Mouse (Mus musculus) ovary, postnatal 14 days (tissue): ENCODE results near the gene Zfp358.

Experiments used
- DNase-seq: peaks from one replicate; pipeline ENCODE4 v3.0.0; 2022; ENCODE audit warnings: low spot score

Zfp358 gene

DNA sequence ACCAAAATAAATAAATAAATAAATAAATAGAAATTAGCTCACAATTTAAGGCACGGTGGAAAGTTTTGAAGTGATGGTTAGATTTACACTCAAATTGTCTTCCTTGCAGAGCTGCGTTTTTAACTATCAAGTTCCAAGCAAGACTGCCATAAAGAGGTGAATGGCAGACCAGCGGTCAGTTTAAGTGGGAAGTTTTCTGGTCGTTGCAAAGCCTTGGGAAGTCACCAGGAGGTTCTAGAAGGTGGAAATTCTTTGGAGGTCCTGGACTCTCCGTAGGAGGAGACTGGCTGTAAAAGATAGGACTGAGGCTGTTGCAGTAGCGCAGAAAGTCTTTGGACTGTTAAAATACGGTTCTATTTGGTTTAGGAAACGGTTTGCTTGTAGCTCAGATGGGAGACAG is 6.8 kb downstream of the Zfp358 start:
- DNase-seq, result no peak

DNA sequence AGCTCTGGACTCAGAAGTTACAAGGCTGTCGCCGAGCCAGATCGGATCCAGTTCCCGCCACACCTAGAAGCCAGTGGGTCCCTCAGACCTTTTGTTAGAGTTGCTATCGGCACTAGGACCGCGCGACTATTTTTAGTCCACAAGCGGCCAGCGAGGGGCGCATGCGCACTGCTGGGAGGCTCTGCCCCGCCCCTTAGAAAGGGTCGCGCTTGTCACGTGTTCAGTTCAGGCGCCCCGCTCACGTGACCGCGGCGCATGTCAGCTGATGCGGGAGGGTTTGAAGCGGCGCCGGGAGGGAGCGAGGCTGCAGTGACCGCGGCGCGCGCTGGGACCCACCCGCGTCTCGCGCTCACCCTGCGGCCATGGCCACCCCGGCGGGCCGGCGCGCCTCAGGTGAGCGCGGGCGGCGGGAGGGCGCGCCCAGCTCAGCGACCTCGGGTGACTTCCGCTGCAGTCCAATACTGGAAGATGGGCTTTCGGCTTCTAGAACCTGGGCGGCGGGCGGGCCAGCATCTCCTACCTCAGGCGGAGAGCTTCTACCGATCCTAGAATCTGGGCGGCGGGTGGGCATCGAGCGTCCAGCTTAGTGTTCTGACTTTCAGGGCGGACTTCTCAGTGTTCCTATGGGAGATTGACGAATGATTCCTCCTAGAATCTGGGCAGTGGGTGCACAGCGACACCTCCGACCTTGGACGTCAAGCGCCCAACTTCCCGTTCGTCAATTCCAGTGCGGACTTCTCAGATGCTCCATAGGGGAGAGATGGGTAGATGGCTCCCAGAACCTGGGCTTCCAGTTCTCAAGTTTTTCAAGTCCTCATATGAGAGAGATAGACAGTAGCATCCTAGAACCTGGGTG is 7.5 kb downstream of the Zfp358 start, which contains the start of gene Mcoln1:
Gene Mcoln1, plus strand, starts transcription at position 223 of the 856 bp plus-strand sequence.
- DNase-seq, result peak; percentile 96

DNA sequence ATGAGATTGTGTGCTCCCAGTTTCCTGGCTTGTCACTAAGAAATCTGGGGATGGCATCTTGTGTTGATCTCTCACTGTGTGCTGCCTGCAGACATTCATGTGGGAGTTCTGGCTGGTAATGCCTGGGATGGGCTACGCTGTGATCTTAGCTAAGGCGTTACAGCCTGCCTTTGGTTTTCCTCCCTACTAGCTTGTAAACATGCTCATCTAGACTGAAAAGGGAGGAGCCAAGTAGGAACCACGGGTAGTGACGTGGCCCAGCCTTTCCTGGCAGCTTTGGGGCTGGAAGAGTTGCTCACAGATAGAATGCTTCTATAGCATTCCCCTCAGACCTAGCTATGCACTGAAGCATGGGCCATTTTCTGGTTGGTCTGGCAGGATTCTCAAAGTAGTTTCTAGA is 9.3 kb downstream of the Zfp358 start:
- no peak for DNase-seq

DNA sequence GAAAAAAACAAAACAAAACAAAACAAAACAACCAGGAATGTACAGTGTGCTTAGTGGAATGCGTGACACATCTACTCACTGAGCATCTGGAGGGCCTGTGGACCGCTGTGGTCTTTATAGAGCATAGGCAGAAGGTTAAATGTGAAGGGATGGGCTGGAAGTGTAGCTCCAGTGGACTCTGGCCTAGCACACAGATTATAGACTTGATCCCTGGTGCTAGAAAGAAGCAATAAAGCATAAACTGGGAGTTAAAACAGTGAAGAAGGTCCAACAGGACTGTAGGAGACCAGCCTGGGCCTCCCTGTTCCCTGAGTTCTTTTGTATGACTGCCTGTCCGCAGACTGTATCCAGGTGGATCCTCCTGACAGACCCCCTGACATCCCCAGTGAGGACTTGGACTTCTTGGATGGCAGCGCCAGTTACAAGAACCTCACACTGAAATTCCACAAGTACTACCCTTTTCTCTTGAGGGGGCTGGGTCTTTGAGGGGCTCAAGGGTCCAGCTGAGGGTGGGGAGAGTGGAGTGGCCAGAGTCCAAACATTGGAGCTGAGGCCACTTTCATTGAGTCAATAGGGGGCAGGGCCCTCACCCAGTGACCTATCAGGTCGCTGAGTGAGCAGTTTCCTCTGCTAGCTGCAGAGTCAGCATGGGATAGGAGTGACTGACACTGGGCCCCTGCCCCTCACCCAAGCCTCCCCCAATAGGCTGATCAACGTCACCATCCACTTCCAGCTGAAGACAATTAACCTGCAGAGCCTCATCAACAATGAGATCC is 15.2 kb downstream of the Zfp358 start:
- no peak for DNase-seq

DNA sequence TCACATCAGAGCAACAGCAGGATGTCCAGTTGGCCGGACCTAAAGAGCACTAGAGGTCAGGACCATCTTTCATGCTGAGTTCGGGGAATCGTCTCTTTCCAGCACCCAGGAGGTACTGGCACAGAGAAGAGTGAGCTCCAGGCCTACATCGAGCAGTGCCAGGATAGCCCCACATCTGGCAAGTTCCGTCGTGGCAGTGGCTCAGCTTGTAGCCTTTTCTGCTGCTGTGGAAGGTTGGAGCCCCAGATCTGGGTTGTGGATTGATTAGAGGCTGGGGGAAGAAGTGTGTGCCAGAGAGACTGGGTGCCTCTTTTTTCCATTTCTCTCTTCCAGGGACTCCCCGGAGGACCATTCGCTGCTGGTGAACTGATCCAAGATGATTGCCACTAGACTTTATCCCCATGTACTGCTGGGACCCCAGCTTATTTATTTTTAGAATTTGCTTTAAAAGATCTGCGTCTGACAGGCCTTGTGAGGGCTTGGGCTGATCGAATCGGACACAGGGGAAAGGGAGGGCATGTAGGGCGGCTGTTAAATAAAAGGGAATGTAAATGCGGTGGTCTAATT is 21.8 kb downstream of the Zfp358 start:
- no peak for DNase-seq

DNA sequence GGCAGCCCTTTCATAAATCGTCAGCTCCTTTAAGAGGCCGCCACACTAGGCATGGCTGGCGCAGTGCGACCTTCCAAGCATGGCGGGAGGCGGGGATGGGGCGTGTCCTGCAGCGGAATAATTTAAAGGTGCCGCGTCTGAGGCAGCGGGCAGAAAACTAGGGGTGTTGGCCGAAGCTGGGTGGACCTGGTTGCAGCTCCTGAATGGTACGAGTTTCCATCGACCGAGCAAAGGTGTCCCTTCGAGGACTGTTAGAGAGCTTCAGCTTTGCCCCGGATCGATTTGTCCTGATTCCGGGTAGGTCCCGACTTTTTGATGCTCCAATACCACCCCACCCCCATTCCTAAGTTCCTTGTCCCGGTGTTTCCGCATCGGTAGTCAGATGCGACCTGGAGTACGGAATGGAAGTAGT is 22.3 kb downstream of the Zfp358 start, which contains the start of gene Pnpla6:
Gene Pnpla6, plus strand, starts transcription at position 125 of the 412 bp plus-strand sequence.
- DNase-seq, result peak; percentile 78

DNA sequence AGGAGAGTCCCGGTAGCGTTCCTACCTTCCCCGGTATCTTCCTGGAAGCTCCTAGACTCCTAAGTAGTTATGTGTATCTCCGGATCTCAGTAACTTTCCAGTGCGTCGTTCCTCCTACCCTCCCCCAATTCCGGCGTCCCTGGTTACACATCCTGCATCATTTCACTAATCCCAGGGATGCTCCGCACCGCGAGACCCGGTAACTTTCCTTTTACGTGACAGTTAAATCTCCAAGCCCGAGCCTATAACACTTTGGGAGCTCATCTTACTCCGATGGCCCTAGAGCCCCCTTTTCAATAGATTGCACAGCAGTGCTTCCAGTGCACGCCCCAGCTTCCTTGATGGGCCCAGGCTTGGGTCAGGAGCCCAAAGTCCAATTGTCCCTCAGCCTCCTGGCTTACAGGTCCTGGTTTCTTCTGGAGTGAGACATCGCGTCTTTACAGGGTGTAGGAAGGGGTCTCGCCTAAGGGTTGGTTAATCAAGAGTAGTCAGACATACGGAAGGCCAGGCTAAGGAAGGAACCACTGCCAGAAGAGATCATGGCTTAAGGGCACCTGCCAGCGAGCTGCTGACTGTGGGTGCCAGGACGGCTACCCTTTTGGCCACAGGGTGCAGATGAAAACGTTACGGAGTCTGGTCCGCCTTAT is 23.0 kb downstream of the Zfp358 start:
- no peak for DNase-seq

DNA sequence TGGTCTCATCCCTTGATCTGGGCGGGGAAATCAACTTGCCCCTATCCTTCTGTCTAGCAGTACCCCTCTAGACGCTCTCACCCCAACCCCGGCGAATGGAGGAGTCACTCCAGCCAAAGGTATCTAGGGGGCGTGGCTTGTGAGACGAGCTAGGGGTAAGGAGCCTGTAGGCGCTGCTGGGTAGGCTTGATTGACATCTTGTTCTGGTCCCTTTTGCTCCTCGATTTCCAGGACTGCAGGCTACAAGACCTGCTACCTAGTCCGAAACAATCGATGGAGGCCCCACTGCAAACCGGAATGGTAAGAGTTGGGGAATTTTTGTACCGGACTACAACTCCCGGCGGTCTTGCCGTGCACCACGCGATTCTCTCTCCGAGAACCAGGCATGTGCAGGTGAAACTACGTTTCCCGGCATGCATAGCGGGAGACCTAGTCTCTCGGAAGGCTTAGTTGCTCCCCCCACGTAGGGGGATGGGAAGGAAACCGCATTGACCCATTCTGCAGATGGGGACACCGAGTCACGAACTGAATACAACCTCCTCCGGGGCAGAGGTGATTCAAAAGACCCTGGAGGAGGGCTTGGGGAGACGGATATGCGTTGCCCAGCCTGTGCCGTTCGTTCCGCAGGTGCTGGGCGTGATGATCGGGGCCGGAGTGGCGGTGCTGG is 23.6 kb downstream of the Zfp358 start:
- peak; percentile 79 for DNase-seq

DNA sequence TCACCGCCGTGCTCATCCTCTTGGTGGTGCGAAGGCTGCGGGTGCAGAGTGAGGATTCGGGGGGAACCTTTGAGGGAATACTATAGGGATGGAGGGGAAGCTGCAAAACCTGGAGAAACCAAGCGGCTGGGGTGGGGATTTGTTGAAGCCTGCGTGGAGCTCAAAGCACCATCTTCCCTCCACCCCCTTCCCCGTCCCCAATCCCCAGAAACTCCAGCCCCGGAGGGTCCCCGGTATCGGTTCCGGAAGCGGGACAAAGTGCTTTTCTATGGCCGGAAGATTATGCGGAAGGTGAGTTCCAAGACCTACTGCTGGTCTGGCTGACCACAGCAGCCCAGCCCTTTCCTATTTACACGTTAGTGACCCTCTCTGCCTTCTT is 24.2 kb downstream of the Zfp358 start:
- no peak for DNase-seq

DNA sequence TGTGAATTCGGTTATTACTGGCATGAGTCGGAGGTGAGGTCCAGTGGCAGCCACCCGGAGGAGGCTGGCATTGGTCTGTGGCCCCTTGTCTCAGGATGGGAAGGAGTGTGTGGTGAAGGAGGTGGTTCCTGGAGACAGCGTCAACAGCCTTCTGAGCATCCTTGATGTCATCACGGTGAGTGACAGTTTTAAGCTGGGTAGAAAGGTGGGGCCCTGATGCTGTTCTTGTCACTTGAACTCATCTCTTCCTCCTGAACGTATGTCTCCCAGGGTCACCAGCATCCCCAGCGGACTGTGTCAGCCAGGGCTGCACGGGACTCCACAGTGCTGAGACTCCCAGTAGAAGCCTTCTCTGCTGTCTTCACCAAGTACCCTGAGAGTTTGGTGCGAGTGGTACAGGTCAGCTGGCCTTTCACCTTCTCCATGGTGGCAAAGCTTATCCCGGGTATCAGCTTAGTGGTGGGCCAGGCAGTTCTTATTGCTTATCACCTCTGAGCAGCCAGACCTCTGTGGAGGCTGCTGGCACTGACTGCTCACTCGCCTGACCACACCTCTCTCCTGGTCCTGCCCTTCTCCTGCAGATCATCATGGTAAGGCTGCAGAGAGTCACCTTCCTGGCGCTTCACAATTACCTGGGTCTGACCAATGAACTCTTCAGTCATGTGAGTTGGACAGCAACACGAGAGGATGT is 29.2 kb downstream of the Zfp358 start:
- no peak for DNase-seq

DNA sequence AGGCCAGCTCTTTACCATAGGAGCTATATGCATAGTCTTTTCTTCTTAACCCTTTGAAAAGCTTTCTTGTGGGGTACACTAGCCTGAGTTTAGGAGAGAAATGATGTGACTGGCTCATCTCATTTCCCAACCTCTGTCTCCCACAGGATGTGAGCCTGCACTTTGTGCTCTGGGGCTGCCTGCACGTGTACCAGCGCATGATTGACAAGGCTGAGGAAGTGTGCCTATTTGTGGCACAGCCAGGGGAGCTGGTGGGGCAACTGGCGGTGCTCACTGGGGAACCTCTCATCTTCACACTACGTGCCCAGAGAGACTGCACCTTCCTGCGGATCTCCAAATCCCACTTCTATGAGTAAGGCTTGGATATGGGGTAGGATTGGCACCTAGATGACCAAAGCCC is 37.9 kb downstream of the Zfp358 start:
- no peak for DNase-seq

DNA sequence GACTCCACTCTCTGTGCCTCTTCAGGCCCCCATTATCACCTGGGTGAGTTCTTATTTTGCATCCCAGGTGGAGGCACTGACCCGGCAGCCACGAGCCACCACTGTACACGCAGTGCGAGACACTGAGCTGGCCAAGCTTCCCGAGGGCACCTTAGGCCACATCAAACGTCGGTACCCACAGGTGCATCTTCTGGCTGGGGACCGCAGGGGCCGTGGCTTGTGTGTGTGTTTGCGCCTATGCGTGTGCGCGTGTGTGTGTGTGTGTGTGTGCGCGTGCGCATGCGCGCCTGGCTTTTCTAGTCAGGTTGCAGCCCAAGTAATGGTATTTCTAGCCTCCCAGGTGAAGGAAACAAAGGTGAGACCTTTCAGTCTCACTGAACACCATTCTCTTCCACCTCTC is 39.0 kb downstream of the Zfp358 start:
- no peak for DNase-seq

DNA sequence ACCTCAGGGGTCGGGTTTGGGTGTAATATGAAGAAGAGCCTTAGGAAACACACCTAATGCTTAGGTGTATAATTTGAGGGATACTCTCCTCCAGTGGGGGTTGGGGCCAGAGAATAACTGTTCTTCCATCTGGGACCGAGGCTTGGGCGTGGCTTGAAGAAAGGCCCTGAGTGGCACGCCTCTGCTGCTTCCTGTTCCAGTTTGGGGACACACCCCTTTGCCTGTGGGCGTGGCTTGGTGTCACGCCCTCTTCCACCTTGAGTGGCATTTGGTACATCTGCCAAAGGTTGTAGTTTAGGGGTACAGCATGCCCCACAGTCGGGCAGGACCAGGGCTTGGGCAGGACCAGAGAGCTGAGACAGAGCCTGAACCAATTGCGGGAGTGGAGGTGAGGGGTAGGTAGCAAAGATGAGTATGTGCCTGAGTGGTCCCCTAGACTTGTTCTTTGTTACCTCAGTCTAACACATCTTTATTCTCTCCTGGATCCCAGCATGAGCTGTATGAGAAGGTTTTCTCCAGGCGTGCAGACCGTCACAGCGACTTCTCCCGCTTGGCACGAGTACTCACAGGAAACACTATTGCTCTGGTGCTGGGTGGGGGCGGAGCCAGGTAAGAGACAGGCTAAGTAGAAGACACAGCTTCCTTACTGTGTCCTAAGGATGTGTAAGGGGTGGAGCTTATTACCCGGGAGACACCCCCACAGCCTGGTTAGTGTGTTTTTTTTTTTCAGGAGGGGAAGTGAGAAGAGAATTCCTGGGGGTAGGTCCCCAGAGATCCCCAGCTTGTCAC is 43.3 kb downstream of the Zfp358 start:
- DNase-seq, result no peak

DNA sequence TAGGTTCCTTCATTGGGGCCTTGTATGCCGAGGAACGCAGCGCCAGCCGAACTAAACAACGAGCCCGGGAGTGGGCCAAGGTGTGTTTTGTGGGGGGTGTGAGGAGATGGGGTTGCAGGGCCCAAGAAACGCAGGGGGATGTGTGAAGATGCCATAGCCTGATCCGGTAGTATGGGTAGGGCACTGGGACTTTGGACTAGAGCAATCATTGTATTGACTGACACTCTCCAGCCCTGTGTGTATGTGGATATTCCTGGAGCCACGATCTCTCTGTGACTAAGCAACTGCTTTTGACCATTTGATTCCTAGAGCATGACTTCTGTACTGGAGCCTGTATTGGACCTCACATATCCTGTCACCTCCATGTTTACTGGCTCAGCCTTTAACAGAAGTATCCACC is 44.0 kb downstream of the Zfp358 start:
- no peak for DNase-seq

DNA sequence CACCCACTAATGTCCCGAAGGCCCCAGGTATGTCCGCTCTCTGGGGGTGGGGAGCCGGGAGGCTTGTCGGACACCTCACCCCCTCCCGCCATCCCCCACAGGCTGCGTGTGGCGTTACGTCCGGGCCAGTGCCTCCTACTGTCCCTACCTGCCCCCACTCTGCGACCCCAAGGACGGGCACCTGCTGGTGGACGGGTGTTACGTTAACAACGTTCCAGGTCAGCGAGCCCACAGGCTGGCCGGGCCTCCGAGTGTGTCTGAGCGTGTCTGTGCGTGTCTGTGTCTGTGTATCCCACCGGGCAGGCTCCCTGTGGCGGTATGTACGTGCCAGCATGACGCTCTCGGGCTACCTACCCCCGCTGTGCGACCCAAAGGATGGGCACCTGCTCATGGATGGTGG is 44.7 kb downstream of the Zfp358 start:
- DNase-seq, result no peak

DNA sequence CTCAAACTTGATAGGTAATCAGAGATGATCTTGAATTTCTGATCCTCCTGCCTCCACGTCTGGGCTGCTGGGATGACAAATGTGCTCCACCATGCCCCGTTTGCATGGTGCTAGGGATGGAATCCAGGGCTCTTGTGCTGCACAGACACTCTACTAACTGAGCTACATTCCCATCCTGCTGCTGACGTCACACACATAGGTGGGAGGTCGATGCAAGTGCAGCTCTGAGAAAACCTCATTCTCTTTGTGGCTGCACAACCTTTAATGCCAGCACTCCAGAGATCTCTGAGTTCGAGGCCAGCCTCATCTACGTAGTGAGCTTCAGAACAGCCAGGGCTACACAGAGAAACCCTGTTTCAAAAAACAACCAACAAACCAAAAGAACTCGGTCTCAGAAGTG is 46.2 kb downstream of the Zfp358 start:
- DNase-seq, result no peak

DNA sequence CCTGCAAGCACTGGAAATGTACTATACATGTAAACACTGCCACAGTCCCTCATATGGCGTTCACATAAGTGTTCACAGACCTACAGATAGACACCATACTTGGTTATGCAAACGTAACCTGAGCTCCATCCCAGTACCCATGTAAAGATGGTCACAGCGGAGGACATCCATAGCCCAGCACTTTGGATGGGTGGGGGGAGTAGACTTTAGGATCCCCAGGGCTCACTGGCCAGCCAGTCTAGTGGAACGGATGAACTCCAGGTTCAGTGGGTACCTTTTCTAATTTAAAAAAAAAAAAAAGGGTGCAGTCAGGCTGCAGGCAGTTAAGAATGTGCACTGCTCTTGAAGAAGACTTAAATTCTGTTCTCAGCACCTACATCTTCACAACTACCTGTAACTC is 47.1 kb downstream of the Zfp358 start:
- no peak for DNase-seq

DNA sequence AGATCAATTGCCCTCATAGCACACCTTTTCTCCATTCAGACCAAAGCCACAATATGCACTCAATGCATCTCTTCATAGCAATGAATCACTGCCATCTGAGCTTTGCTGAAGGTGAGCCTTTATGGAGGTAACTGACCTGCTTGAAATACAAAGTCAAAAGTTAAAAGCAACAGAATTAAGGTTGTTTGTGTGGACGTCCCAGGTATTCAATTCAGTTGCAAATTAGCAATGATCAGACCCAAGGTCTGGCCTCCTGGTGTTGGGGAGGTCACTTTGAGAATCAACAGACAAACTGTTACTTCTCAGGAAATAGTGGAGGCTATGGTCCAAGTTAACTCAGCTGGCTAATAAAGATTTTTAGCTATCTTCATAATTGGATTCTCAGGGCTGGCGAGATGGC is 53.6 kb downstream of the Zfp358 start:
- no peak for DNase-seq
